Mouse (Mus musculus) lung, embryonic 14.5 days (tissue): ENCODE results near the gene Surf2. TPM values are rescaled to one million over a fixed set of nuclear protein-coding genes. Genes with fewer than 3 reads are reported as not detected.

Experiments used
- ATAC-seq: fragments of 200-750 bp; cut with Nextera tagmentation; 2 replicates; pipeline ENCODE4 v1.8.0; 2017; ENCODE audit warnings: mild to moderate bottlenecking, moderate TSS enrichment, moderate library complexity; ENCODE audit not compliant: insufficient read depth
- DNase-seq: peaks from one replicate; pipeline ENCODE4 v3.0.0-alpha.2; 2015
- H3K27ac ChIP-seq: fragments of 300-500 bp; sonication (generic); 2 replicates; pipeline ENCODE4 v1.5.1; 2014; ENCODE audit warnings: low read depth, mild to moderate bottlenecking, moderate library complexity
- H3K27me3 ChIP-seq: fragments of 300-500 bp; sonication (generic); 2 replicates; pipeline ENCODE4 v1.6.1; 2014; ENCODE audit warnings: low read length, control low read depth; ENCODE audit not compliant: insufficient read depth
- H3K36me3 ChIP-seq: fragments of 300-500 bp; sonication (generic); 2 replicates; pipeline ENCODE4 v1.6.1; 2014; ENCODE audit warnings: control low read depth; ENCODE audit not compliant: insufficient read depth
- H3K4me1 ChIP-seq: fragments of 300-500 bp; sonication (generic); 2 replicates; pipeline ENCODE4 v1.6.1; 2014; ENCODE audit warnings: antibody characterized with exemption, control low read depth; ENCODE audit not compliant: insufficient read depth
- H3K4me2 ChIP-seq: fragments of 300-500 bp; sonication (generic); 2 replicates; pipeline ENCODE4 v1.6.1; 2014; ENCODE audit warnings: mild to moderate bottlenecking
- H3K4me3 ChIP-seq: fragments of 300-500 bp; sonication (generic); 2 replicates; pipeline ENCODE4 v1.5.1; 2014; ENCODE audit warnings: low read depth, low read length
- H3K9ac ChIP-seq: fragments of 300-500 bp; sonication (generic); 2 replicates; pipeline ENCODE4 v1.6.1; 2014
- H3K9me3 ChIP-seq: fragments of 300-500 bp; sonication (generic); 2 replicates; pipeline ENCODE4 v1.6.1; 2016; ENCODE audit warnings: low read depth, low read length, control low read depth
- CTCF ChIP-seq: IDR thresholded peaks from 2 replicates; pipeline ENCODE4 v1.5.1; 2016; ENCODE audit warnings: antibody characterized with exemption, low read depth
- WGBS: fragments of 180-500 bp; shearing (Covaris S2); extraction: QIAGEN DNeasy Blood & Tissue Kit; methylation state at CpG from one replicate; pipeline ENCODE4 v1.1.7; 2014; 5-methylcytosine and 5-hydroxymethylcytosine counted together
- polyA plus RNA-seq: library from polyadenylated mRNA; unstranded; fragments of >200 nt; fragmentation: Nextera tagmentation; extraction: Ambion mirVana; gene quantifications from 2 replicates; pipeline ENCODE4 v1.2.1, GENCODE M21; 2014

The Surf2 gene
- polyA plus RNA-seq, 1 experiment from 2014 or later: 33.2 TPM

- H3K4me3 ChIP-seq: no peak overlapping the region
- H3K4me1 ChIP-seq: peaks cover 6% of the 10 kb centered on the region
- no peak overlapping the region for H3K9ac ChIP-seq
- no peaks in the 10 kb centered on the region for H3K9me3 ChIP-seq
- 42% methylated on average over 1 of the region's 1 CpGs for WGBS
- no peak overlapping the region for H3K27ac ChIP-seq
- peaks cover 59% of the 10 kb centered on the region for H3K36me3 ChIP-seq
- DNase-seq (peak; percentile 74), ATAC-seq (no peak)
- peak overlapping the region; percentile 7; the same call in 1 of the 2 replicates for H3K4me2 ChIP-seq
- H3K27me3 ChIP-seq: no peaks in the 10 kb centered on the region
- peak; percentile 73 for TF ChIP-seq CTCF
Measured at GRCm38 (mm10) chr2:26930390-26930789, 14.2 kb downstream of the Surf2 start.

GRCm38 (mm10) chr2:26932473-26933303 lies 16.5 kb downstream of the Surf2 start:
- under 1% methylated on average over 46 of the region's 49 CpGs for WGBS
- Histone ChIP-seq H3K4me2 (peak overlapping the region; percentile 72), H3K4me3 (peak overlapping the region; percentile 98), H3K4me1 (peaks cover 6% of the 10 kb centered on the region), H3K27me3 (no peaks in the 10 kb centered on the region), H3K27ac (peak overlapping the region; percentile 88), H3K9ac (peak overlapping the region; percentile 99), H3K9me3 (no peaks in the 10 kb centered on the region), H3K36me3 (peaks cover 38% of the 10 kb centered on the region)
- peak; percentile 37 for DNase-seq
- ATAC-seq: no peak; the same call in 1 of the 2 replicates
- TF ChIP-seq CTCF: no peak

DNA sequence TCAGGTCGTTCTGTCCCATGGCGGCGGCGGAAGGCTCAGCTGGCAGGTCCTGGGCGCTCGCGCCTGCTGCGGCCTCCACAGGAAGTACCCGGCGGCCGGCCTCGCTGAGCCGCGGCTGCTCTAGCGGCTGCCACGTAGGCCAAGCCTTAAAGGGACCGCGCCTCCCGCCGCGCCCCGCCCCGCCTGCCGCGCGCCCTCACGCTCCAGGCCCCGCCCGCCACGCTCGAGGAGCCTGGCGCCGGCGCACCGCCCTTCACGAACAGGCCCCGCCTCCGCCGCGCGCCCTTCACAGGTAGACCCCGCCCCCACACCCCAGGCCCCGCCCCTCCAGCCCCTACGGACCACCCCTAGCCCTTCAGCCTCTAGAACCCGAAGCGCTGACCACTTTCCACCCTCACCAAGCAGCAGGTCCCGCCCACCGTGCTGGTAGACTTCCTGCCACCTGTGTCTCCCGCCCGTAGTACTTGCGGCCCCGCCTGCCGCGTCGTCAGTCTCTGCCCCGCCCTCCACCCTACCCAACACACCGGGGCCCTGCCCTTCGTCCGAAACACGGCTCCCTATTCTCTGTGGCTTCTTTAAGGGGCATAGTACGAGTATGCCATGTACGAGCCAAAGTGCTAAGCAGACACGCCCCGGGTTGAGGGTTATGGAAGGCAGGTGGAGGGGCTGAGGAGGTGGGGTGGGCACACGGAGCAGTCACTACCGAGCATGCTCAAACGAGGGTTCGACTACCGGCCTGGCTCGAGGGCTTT lies 17.3 kb downstream of the Surf2 start, which contains the start of the genes Surf4 and Stkld1:
Surf4 (minus strand) TSS at position 625 of the 752 bp plus-strand sequence.
Stkld1 (plus strand) TSS at position 744 of the 752 bp plus-strand sequence.
- Histone ChIP-seq H3K9me3 (no peaks in the 10 kb centered on the region), H3K27ac (peak within 1 kb of the TSS; percentile 88), H3K27me3 (no peaks in the 10 kb centered on the region), H3K4me1 (peaks cover 6% of the 10 kb centered on the region), H3K4me2 (peak within 1 kb of the TSS; percentile 72), H3K4me3 (peak within 1 kb of the TSS; percentile 98), H3K36me3 (peaks cover 32% of the 10 kb centered on the region), H3K9ac (peak within 1 kb of the TSS; percentile 99)
- DNase-seq (peak; percentile 98), ATAC-seq (peak; percentile 97)
- WGBS: under 1% methylated on average over 50 of the region's 70 CpGs
- no peak for TF ChIP-seq CTCF

GRCm38 (mm10) chr2:26935286-26935685 lies 19.1 kb downstream of the Surf2 start:
- peaks cover 6% of the 10 kb centered on the region for H3K4me1 ChIP-seq
- H3K9me3 ChIP-seq: no peaks in the 10 kb centered on the region
- H3K27ac ChIP-seq: no peak overlapping the region
- WGBS: 93% methylated on average over 2 of the region's 2 CpGs
- ATAC-seq (no peak), DNase-seq (no peak)
- H3K27me3 ChIP-seq: no peaks in the 10 kb centered on the region
- no peak overlapping the region for H3K4me3 ChIP-seq
- H3K36me3 ChIP-seq: peaks cover 14% of the 10 kb centered on the region
- no peak overlapping the region for H3K4me2 ChIP-seq
- no peak for TF ChIP-seq CTCF
- no peak overlapping the region for H3K9ac ChIP-seq

DNA sequence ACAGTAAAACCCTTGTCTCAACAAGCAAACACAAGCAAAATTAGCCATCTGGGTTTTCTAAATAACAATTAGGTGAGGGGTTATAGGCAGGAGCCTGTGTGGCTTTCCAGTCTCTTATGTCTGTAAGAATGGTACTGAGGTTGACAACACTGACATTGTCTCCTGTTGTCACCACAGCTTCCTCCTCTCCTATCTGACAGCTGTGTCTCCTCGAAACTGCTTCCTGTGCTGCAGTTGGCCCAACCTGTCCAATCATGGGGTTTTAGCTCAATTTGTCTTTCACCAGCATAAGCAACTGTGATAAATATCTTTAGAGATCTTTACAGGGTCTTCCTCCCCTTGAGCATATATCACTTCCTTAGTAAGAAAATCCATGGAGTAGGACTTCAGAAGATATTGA lies 20.3 kb downstream of the Surf2 start:
- TF ChIP-seq CTCF: no peak
- Histone ChIP-seq H3K9me3 (no peaks in the 10 kb centered on the region), H3K4me2 (no peak overlapping the region), H3K36me3 (peaks cover 2% of the 10 kb centered on the region), H3K27ac (no peak overlapping the region), H3K4me1 (peaks cover 6% of the 10 kb centered on the region), H3K27me3 (no peaks in the 10 kb centered on the region), H3K9ac (no peak overlapping the region), H3K4me3 (no peak overlapping the region)
- WGBS: 55% methylated on average over 1 of the region's 1 CpGs
- ATAC-seq: no peak
- DNase-seq: no peak

GRCm38 (mm10) chr2:26941539-26941938 lies 25.4 kb downstream of the Surf2 start:
- no peak for DNase-seq
- 29% methylated on average over 5 of the region's 5 CpGs for WGBS

DNA sequence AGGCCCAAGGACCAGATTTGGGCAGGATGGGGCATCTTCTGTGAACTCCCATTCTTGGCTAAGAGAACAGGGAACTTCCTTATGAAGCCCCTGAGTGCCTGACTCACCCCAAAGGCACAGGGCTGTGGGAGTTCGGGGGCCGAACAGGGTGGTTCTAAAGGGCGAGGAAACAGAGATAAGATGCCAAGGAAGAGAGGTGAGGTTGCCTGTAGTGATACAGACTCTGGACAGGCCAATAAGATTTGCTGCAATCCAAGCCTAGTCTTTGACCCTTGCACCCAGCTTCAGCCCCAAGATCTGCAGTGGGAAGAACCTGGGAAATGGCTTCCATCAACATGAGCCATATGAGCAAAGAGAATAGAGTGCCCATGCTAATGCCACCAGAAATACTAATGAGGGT lies 27.1 kb downstream of the Surf2 start:
- no peak for TF ChIP-seq CTCF
- Histone ChIP-seq H3K4me3 (no peak overlapping the region), H3K9me3 (no peaks in the 10 kb centered on the region), H3K36me3 (peaks cover 3% of the 10 kb centered on the region; the same call in 1 of the 2 replicates), H3K4me1 (no peaks in the 10 kb centered on the region), H3K27ac (no peak overlapping the region), H3K9ac (no peak overlapping the region), H3K27me3 (no peaks in the 10 kb centered on the region), H3K4me2 (no peak overlapping the region)
- 71% methylated on average over 3 of the region's 3 CpGs for WGBS
- no peak for DNase-seq
- no peak for ATAC-seq

More at GRCm38 (mm10) chr2:26941539-26941938, 25.4 kb downstream of the Surf2 start:
- Histone ChIP-seq H3K4me3 (no peak overlapping the region), H3K4me2 (no peak overlapping the region), H3K27ac (no peak overlapping the region), H3K9me3 (no peaks in the 10 kb centered on the region), H3K27me3 (no peaks in the 10 kb centered on the region), H3K4me1 (no peaks in the 10 kb centered on the region), H3K36me3 (no peaks in the 10 kb centered on the region), H3K9ac (no peak overlapping the region)
- TF ChIP-seq CTCF: no peak
- no peak for ATAC-seq
